Mouse (Mus musculus): Measurements from ENCODE around the gene Ptpn11. TPM values are rescaled to one million over a fixed set of nuclear protein-coding genes. Genes with fewer than 3 reads are reported as not detected.

The Ptpn11 gene
- total RNA-seq, 2 experiments from 2014 or later, result 96.8 to 96.9 TPM

GRCm38 (mm10) chr5:121081754-121082153, 109.4 kb downstream of the Ptpn11 start:
- no peak for DNase-seq

Other genes starting within 250 kb of the Ptpn11 start
- 100 to 1,000 TPM; 207 to 220 TPM for gene Rph3a, start 181.3 kb downstream of the Ptpn11 start, total RNA-seq (2021)
- 100 to 1,000 TPM; 453 to 485 TPM for gene Rpl6, start 13.1 kb upstream of the Ptpn11 start, total RNA-seq (2021)
- 100 to 1,000 TPM; 172 to 181 TPM for gene Hectd4, start 28.8 kb upstream of the Ptpn11 start, total RNA-seq (2021)
- gene Trafd1, start 194.2 kb upstream of the Ptpn11 start, total RNA-seq (2021), result 10 to 100 TPM; 75.3 to 78.4 TPM
- 10 to 100 TPM; 43.4 to 45.5 TPM for gene Naa25, start 206.5 kb upstream of the Ptpn11 start, total RNA-seq (2021)

Measured in layer of hippocampus, postnatal 36 days (tissue).